Mouse (Mus musculus) layer of hippocampus, postnatal 14 days (tissue): ENCODE measurements at regions not wholly inside any gene's neighbourhood (a gene's known extent, or its start where the extent isn't known, plus 50 kb on each side); places are given as distances from the start of the nearest gene placed in this dataset.
A peak's percentile ranks its signal among the peaks of the same experiment; 100 is the strongest.

Source experiments
- DNase-seq, 2 experiments: peaks; one replicate each; pipeline ENCODE4 v3.0.0; 2021 to 2022; ENCODE audit warnings: low spot score in 2 of 2, mixed read lengths in 1 of 2

DNA sequence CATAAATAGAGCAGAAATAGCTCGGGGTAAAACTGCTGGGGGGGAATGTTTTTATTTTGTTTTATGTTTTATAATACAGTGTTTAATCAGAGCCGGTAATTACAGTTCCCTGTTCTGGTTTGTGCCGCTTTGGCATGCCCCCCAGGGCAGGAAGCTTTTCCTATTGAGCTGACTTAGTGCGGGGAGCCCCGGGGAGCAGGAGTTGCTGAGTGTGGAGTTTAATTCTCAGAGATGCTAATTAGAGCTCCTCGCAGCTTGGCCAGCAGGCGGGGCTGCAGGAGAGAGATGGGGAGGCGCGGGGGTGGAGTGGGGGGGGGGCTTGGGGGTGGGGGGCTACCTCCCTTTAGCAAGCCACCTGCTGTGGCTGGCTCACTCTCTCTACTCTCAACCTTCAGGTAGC, 322.6 kb downstream of the Matn1 start:
- DNase-seq, result no peak

DNA sequence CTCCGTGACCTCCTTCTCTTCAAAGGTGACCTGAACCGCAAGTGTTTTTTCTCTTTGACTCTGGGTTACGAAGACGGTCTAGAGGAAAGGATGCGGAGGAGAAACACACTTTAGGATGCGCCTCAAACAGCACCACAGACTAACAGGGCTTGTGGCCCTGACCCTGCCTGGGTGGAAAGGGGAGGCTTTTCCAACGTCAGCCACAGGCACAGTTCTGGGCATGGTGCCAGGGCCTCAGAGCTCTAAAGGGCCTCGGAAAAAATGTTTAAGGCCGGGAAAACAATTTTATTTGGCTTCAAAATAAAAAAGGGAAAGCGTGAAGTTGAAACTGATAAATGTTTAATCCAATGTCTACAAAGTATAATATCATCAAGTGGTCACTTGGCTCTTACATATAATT, 323.6 kb downstream of the Matn1 start:
- DNase-seq, result no peak

DNA sequence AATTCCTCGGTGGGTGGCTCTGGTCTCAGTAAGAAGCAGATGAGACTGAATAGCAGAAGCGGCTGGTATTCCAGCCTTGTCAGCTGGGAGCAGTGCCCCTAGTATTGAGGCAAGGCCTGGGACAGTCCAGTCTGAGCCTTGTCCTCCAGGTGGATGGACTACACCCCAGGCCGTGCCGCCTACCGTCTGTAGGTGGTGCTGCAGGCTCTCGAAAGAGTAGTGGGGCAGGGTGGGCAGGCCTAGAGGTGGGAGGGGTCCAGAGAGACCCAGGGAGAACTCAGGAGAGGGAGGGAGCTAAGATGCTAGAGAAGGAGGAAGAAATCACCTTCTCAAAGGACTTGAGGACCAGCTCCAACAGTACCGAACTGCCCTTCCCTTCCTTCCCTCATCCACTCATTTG, 326.0 kb downstream of the Matn1 start:
- DNase-seq, result peak; percentile 31 to 39

DNA sequence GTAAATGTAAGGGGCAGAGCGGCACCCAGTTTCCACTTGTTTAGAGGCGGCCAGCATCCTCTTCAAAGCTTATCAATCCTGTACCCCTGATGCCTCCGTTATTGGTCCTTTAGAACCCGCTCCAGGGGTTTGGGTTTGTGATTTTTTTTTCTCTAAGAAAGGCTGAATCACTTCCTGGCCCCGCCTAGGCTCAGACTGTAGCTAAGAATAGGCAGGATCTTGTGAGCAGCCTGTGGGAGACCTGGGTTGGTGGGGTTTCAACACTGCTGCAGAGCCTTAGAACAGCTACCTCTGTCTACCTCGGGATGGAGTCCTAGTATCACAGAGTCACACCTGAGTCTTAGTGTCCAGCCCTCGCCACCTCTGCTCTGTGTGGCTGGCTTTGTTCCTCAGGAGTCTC, 327.9 kb downstream of the Matn1 start:
- DNase-seq, result no peak

DNA sequence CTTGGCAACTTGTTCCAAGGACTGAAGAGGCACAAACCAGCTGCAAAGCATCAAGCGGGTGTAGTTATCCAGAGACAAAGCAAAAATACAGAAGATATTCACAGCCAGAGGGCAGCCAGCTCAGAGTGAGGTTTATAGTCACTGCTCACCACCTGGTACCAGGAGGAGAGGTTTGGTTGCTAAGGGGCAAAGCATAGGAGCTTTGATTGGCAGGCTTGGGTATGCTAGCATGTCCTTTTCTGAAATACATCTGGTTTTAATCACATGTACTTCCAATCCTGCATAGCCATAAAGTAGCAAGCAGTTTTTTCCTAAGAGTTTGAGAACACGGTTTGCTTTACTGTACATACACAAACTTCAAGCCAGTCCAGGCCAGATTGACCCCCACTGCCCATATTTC, 349.4 kb downstream of the Matn1 start:
- no peak for DNase-seq

DNA sequence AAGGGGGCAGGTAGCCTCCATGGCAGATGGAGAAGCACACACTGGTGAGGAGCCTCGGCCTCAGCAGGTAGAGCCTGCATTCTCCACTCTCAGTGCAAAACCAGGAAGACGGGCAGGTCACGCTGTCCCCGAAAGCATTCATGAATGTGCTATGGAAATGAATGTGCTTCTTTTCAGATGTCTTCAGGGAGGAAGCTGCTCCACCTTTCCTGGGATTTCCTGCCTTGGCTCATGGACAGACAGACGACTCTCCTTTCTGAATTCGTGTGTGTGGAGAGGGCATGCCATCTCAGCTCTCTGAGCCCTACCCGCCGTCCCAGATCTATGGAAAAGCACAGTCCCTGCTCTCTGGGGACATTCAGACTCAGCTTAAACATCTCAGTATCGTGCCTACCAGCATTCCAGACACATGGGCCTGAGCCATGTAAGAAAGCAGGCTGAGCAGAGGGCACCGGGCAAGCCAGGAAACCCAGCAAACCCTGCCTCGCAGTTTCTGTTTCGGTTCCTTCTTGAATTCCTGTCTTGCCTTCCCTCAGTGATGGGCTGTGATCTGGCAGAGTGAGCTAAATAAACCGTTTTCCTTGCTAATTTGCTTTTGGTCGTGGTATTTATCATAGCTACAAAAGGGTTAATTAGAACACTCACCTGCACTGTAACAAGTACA, 354.0 kb downstream of the Matn1 start:
- DNase-seq, result no peak

DNA sequence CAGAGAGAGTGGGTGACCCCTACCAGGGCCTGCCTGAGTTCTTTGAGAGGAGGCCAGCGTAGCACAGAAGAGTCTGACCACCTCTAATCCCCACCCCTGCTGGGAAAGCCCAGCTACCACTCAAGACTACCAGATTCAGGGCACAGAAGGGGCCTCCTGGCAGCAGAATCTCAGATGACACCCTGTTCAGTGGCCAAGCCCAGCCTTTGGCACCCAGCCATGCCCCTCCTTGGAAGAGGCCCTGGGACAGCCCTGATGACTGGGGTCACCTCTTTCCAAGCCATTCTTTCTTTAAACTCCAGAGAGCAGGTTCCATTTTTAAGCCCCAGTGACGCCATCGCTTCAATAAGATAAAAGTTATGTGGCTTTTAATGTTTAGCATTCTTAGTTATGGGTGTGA, 359.8 kb downstream of the Matn1 start:
- no peak for DNase-seq

DNA sequence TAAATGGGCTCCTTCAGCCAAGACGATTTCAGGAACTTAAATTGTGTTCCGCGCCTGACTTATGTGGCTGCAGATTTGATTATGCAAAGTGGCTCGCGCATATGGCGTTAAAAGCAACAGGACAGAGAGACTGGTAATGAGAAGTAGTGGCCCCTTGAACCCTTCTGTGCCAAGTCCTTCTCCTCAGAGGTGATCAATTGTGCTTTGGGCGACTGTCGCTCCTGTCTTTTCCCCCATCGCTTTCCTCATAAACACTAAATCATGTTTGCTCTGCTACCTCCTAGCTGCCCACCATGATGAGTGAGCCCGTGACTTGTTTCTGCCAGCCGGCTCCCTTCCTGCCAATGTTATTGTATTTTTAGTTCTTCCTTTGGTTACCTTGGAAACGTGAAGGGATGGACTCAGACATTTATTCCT, 360.2 kb downstream of the Matn1 start:
- peak; percentile 52 to 74 for DNase-seq

DNA sequence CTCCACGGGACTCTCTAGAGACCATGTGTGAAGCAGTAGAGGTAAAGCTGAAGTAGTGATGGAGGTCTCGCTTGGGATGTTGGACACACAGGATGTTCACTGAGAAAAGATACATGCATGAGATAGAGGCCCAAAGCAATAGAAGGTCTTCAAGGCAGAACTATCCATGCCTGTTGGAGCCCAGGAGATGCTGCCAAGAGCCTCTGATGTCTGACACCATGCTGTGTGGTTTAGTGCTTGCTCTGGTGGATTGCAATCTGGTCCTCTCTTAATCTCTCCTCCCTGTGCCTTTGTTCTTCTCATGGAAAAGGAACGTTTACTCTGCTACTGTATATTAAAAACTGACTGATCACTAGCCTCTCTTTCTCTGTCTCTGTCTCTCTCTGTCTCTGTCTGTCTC, 370.0 kb downstream of the Matn1 start:
- no peak for DNase-seq

DNA sequence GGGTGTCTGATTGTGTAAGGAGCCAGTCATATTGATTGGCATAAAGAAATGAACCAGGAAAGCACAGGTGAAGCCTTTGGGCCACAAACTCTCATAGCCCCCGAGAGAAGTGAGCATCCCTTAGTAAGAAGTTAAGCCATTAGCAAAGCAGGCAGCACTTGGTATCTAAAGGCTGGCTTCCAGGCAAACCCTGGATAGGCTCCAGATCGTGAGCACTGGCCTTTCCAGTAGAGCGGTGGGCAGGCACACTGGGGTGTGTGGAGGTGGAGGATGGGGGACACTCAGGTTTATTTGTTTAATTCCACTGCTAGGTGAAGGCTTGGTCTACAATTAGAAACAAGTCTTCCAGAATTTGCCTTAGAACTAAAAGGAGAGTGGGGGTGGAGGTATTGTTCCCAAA, 371.9 kb downstream of the Matn1 start:
- DNase-seq, result no peak

DNA sequence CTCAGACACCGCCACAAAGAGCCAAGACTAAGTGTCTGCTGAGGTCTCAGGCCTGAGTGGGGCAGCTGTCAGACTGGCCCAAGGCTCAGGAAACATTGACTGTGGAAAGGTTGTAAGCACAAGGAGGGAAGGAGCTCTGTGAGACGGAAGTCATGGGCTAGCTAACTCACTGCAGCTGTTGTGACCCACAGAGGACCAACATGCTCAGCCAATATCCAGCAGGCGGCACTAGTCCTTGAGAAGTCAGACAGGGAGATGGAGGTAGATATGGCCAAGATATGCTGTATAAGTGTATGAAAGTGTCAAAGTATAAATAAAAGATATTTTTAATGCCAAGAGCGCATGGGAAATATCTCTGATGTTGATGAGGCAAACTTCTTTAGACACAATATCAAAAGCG, 378.1 kb downstream of the Matn1 start:
- DNase-seq, result no peak

DNA sequence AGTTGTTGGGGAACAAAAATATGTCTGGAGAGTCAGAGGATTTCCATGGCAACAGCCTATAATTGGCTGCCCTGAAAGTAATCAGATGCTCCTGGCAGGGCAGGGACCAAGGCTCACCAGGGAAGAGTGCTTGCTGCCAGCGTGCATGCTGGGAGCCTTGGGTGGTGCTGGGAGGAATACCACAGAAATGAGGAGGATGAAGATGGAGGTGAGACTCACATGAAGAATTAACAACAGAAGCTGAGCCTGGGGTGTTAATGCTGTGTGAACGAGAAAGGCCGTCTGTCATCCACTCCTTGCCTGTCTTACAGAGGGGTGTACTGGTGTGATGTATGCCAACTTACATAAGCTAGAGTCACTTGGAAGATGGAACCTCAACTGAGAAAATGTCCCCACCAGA, 380.3 kb downstream of the Matn1 start:
- DNase-seq, result no peak

DNA sequence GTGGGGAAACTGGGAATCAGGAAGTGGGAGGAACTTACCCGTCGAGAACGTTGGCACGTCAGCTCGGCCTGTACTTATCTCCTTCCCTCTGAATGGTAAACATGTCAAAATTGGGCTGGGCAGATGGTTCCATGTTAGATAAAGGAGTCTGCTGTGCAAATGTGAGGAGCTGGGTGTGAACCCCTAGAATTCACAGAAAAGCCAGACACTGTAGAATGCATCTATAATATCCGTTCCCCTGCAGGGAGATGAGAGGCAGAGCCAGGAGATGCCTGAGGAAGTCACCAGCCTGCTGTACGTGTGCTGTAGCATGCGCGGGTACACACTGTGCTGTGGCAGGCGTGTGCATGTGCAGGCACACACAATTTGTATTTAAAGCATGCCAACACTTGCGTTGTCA, 381.0 kb downstream of the Matn1 start:
- DNase-seq, result no peak

DNA sequence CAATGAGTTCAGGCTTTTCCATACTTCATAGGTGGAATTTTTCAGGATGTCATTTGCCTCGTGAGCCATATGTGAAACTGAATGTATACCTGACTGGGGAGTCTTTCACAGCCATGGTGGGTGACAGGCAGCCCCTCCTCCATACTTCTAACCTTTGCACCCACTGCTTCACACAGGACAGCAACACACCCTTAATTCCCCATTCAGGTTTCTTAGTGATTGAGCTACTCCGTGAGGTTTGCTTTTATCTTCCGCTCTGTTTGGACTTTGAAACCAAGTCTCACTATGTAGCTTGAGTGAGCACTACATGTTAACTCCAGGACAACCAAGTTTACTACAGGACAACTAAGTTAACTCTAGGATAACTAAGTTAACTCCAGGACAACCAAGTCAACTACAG, 381.4 kb downstream of the Matn1 start:
- DNase-seq, result no peak

DNA sequence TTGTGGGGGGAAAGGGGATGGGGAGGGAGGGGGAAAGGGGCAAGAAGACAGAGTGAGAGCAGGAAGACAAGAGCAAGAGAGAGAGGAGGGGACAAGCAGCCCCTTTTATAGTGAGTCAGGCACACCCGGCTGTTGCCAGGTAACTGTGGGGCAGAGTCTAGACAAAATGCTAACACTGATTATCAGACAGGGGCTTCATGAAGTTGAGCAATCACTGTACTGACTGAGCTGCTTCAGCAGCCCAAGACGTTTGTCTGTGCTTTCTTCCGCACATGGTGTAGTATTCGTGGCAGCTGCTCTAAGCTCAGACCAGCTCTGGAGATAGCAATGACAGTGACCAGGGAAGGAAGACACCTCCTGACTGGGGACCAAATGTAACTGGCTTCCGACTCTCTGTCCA, 385.2 kb downstream of the Matn1 start:
- DNase-seq, result no peak

DNA sequence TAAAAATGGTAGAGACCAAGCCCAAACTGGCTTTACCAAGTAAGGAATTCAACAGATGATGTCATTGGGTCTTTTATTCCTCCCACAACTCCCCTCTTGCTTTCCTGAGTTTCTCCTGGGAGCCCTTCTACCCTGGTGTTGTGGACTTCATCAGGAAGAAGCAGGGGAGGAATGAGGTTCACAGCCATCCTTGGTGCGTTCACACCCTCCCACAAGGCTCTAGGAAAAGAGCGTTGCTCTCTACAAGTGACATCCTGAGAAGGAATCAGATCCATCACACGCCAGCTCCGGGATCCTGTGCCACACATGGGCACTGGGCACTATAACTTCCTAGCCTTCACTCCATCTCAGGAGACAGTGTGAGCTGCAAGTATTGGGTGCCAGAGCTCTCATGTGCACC, 387.5 kb downstream of the Matn1 start:
- DNase-seq, result no peak

DNA sequence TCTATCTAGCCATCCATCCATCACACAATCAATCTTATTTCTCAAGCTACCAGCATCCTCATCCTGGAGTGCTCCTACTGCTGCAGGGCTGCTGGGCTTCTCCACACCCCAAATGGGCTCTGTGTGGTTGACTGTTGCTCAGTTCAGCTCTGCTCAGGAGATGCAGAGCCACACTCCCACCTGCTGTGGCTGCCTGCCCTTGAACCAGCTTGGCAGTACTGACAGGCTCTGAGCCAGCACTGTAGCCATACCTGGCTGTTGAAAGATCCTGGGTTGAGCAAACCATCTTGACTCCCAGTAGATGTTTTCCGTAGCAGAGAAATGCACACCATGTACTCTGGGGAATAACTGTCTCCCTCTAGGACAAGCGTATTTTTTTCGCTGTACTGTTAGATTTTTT, 392.6 kb downstream of the Matn1 start:
- no peak for DNase-seq

DNA sequence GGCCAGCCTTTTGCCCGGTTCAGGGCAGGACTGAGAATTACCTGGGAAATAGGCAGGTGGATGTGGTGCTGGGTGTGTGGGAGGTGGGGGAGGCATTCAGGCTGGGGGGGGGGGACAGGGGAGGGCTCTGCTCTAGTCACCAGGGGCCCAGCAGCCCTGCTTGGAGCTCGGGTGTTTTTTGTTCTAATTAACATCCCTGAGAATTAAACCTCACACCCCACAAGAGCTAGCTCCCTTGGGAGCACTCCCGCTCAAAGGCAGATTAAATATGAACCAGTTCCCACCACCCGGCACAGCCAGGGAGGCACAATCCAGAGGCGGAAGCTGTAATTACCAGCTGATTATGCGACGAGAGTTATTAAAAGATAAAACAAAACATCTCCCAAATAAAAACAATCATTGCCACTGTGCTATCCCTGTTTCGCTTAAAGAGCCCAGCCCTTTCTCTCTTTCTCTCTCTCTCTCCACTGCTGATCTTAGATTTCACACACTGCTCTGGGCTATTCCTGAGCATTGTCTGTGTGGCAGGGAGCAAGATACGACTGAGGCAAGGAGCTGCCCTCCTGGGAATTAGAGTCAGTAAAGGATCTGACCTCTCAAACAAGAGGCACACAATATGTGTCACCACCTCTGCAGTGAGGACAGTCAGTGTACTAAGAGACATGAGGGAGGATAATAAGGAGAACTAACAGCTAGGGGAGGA, 397.0 kb downstream of the Matn1 start:
- no peak for DNase-seq

DNA sequence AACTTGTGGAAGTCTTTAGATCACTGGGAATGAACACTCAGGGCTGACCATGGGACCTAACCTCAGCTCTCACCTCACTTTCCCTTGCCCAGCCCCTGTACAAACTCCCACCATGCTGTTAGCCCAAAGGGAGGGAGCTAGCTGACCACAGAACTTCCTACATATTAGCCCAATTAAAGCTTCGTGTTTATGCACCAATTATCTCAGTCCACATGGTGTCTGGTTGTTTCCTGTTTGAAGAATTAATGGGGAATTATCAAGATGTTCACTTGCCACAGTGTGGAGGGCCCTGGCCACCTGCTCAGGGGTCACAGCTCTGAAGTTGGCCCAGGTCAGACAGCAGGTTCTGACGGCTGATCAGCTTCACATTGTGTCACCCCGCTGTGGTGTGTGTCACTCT, 402.5 kb downstream of the Matn1 start:
- no peak for DNase-seq

DNA sequence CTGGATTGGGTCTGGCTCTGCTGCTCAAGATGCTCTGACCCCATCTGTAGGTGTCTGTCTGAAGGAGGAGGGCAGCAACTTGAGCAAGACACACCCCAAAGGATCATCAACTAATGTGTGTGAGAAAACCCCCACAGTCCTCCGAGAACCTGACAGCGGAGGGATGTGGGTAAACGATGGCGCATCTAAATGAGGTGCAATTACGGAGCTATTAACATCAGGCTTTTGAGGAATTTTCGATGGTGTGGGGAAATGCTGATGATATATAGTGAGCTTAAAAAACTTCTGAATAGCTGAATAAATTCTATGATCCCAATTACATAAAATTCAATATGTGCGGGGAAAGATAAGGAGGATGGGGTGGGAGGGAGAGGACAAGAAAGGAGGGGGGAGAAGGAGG, 406.1 kb downstream of the Matn1 start:
- no peak for DNase-seq

DNA sequence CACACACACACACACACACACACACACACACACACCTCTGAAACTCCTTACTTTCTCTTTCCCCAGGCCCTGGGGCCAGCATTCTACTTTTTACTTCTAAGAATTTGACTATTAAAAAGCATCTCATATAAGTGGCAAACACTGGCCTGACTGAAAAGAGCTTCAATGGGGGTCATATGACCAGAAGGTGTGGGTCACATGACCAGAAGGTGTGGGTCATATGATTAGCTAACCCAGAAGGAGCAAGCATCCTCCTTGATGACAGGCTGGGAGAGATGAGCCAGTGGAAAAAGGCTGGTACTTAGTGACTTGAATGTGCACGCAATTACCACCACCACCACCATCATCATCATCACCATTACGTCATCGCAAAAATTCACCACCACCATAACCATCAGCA, 410.7 kb downstream of the Matn1 start:
- no peak for DNase-seq

DNA sequence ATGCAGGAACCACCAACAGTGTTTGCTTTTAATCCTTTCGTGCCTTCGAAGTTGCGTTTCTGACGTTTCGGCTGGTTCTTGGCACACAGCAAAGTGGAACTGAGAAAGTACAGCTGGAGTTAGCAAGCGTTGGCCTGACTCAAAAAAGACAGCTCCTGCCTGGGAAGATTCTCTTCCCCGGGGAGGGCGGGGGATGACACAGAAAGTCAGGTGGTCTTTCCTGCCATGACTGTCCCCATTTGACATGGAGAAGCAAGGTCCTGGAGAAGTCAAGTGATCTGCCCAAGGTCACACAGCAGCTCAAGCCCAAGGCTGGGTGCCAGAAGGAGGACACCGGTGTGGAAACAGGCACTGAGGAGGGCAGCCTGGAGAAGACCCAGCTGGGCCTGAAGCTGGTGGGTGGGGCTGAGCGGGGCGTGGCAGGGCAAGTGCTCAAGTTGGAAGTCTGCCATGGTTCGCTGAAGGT, 411.4 kb downstream of the Matn1 start:
- no peak for DNase-seq

DNA sequence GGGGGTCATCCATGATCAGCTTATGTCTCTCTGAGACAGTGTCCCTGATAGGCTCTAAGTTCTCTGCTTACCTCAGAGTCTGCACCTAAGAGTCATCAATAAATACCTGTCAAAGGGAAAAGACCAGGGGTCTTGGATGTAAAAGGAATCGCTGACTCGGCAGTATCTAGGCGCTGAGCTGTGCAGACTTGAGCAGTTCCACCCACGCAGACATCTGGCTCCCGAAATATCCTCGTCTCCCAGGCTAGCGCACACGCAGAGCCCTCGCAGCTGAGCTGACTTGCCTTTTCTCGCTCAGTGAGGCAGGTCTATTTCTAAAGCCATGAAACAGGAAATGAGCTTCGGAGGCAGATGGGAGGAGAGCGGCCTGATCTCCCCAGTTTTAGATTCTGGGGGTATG, 412.1 kb downstream of the Matn1 start:
- DNase-seq, result no peak
